Mouse (Mus musculus) brown adipose tissue, adult 24 weeks (tissue): ENCODE data around the gene Ckap2l. TPM values are rescaled to one million over a fixed set of nuclear protein-coding genes. Genes with fewer than 3 reads are reported as not detected.

ENCODE experiments used
- H3K27ac ChIP-seq: fragments of 200-500 bp; replicated peaks from 2 replicates; pipeline ENCODE4 v1.5.1; 2012; ENCODE audit warnings: low read depth, mild to moderate bottlenecking, low read length
- H3K4me1 ChIP-seq: fragments of 200-500 bp; 2 replicates; pipeline ENCODE4 v1.6.1; 2012; ENCODE audit warnings: low read length, mixed read lengths; ENCODE audit not compliant: control insufficient read depth, insufficient read depth, insufficient read length
- H3K4me3 ChIP-seq: fragments of 200-500 bp; 2 replicates; pipeline ENCODE4 v1.5.1; 2012; ENCODE audit warnings: low read depth, mild to moderate bottlenecking, low read length, moderate library complexity; ENCODE audit not compliant: insufficient read depth
- polyA plus RNA-seq: library from polyadenylated mRNA; stranded (reverse); fragments of >200 nt; gene quantifications from 2 replicates; pipeline ENCODE4 v1.2.4, GENCODE M21; 2012; ENCODE audit not compliant: missing spikeins, insufficient read depth, insufficient read length

Ckap2l gene
- polyA plus RNA-seq, 1 experiment: not detected

GRCm38 (mm10) chr2:129252836-129253630 is 44.0 kb downstream of the Ckap2l start:
- no peak overlapping the region for H3K4me3 ChIP-seq
- no peak overlapping the region for H3K27ac ChIP-seq
- no peaks in the 10 kb centered on the region for H3K4me1 ChIP-seq

- no peak overlapping the region for H3K4me3 ChIP-seq
- no peak overlapping the region for H3K27ac ChIP-seq
- H3K4me1 ChIP-seq: no peaks in the 10 kb centered on the region
These were observed 47.7 kb downstream of the Ckap2l start for GRCm38 (mm10) chr2:129249321-129249720.

- Histone ChIP-seq H3K4me3 (no peak overlapping the region), H3K4me1 (no peaks in the 10 kb centered on the region), H3K27ac (no peak overlapping the region)
These were observed 49.3 kb downstream of the Ckap2l start for GRCm38 (mm10) chr2:129247707-129248121.

- Histone ChIP-seq H3K27ac (no peak overlapping the region), H3K4me3 (no peak overlapping the region), H3K4me1 (no peaks in the 10 kb centered on the region)
These were observed 50.1 kb downstream of the Ckap2l start for GRCm38 (mm10) chr2:129246924-129247323.

- Histone ChIP-seq H3K27ac (no peak overlapping the region), H3K4me1 (no peaks in the 10 kb centered on the region), H3K4me3 (no peak overlapping the region)
These were observed 50.6 kb downstream of the Ckap2l start for GRCm38 (mm10) chr2:129246436-129246835.

GRCm38 (mm10) chr2:129245618-129246017 is 51.4 kb downstream of the Ckap2l start:
- no peak overlapping the region for H3K4me3 ChIP-seq
- H3K27ac ChIP-seq: no peak overlapping the region
- no peaks in the 10 kb centered on the region for H3K4me1 ChIP-seq

GRCm38 (mm10) chr2:129244446-129245120 is 52.4 kb downstream of the Ckap2l start:
- no peak overlapping the region for H3K27ac ChIP-seq
- no peaks in the 10 kb centered on the region for H3K4me1 ChIP-seq

GRCm38 (mm10) chr2:129243786-129244185 is 53.2 kb downstream of the Ckap2l start:
- Histone ChIP-seq H3K27ac (no peak overlapping the region), H3K4me3 (no peak overlapping the region), H3K4me1 (no peaks in the 10 kb centered on the region)

More at GRCm38 (mm10) chr2:129244446-129245120, 52.4 kb downstream of the Ckap2l start:
- H3K4me3 ChIP-seq: no peak overlapping the region

GRCm38 (mm10) chr2:129243005-129243404 is 54.0 kb downstream of the Ckap2l start:
- no peaks in the 10 kb centered on the region for H3K4me1 ChIP-seq
- H3K27ac ChIP-seq: no peak overlapping the region
- no peak overlapping the region for H3K4me3 ChIP-seq

GRCm38 (mm10) chr2:129241845-129242833 is 54.9 kb downstream of the Ckap2l start:
- no peak overlapping the region for H3K4me3 ChIP-seq
- H3K27ac ChIP-seq: no peak overlapping the region
- no peaks in the 10 kb centered on the region for H3K4me1 ChIP-seq

- Histone ChIP-seq H3K4me1 (no peaks in the 10 kb centered on the region), H3K27ac (no peak overlapping the region), H3K4me3 (no peak overlapping the region)
These were observed 56.1 kb downstream of the Ckap2l start for GRCm38 (mm10) chr2:129240726-129241432.

GRCm38 (mm10) chr2:129236526-129236925 is 60.5 kb downstream of the Ckap2l start:
- H3K4me3 ChIP-seq: no peak overlapping the region
- H3K27ac ChIP-seq: no peak overlapping the region
- no peaks in the 10 kb centered on the region for H3K4me1 ChIP-seq

- Histone ChIP-seq H3K27ac (no peak overlapping the region), H3K4me3 (no peak overlapping the region), H3K4me1 (no peaks in the 10 kb centered on the region)
These were observed 62.3 kb downstream of the Ckap2l start for GRCm38 (mm10) chr2:129234731-129235130.

- Histone ChIP-seq H3K27ac (no peak overlapping the region), H3K4me1 (no peaks in the 10 kb centered on the region), H3K4me3 (no peak overlapping the region)
These were observed 63.1 kb downstream of the Ckap2l start for GRCm38 (mm10) chr2:129233803-129234477.
